Mouse (Mus musculus): ENCODE measurements around the gene Mbtps2. TPM values are rescaled to one million over a fixed set of nuclear protein-coding genes. Genes with fewer than 3 reads are reported as not detected.

The Mbtps2 gene
- polyA plus RNA-seq, 1 experiment from 2014 or later = 27.5 TPM

DNA sequence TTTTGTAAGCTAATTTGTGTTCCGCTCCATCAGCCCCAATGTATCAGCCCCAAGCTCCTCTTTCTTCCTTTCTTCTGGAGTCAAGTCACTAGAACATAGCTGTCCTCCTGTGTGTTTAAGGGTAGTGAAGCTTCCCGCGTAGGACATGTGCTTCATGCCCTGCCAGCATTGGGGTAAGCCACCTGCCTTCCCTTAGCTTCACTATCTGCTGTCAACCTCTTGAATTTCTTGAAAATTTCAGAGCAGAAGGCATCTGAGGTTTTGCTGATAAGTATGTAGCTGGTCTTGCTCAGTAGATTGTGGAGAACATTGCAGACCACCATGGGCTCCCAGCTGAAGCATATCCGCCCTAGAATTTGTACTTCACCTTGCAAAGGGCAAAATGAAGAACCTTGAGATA is 105.4 kb downstream of the Mbtps2 start:
- no peak overlapping the region for H3K27ac ChIP-seq
- no peak overlapping the region for H3K9ac ChIP-seq
- no peak overlapping the region for H3K4me3 ChIP-seq
- no peaks in the 10 kb centered on the region for H3K27me3 ChIP-seq
- H3K36me3 ChIP-seq = no peaks in the 10 kb centered on the region
- peaks cover 11% of the 10 kb centered on the region for H3K4me1 ChIP-seq (replicated peaks)
- no peak overlapping the region for H3K4me2 ChIP-seq
- 71% methylated on average over 4 of the region's 4 CpGs for WGBS
- ATAC-seq (ENCODE audit: low FRiP score) = no peak
- no peaks in the 10 kb centered on the region for H3K9me3 ChIP-seq

DNA sequence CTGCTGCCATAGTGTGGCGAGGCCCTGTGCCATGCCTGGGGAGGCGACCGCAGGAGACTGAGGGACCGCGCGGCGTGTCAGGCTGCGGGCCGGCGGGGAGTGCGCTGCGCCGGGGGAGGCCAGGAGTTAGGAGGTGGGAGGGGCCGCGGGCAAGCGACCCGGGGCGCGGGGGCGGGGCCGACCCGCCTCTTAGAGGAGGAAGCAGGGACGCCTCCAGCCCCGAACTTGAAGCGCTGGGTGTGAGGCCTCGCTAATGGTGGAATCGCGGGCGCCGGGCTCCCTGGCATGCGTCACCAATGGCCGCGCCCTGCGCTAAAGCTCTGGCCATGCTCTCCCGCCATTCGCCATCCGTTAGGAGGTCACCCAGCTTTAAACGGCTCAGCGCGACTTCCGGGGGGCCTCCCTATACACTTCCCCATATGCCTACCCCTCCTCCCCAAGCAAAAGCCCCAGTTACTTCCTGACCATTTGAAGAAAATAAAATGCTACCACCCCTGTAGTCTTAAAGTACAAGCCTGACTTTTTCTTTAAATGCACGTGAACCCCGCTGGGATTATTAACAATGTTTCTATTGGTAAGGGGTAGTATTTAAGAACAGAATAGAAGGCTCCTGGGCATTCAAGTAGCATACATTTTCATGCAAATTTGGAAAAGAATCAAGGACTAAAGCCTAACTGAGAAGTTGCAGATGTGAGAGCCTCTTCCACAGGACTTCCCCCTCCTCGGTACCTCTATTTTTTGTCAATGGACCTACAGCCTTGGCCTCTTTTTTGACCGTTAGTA is 106.4 kb downstream of the Mbtps2 start, which contains the start of gene Sms:
TSS of gene Sms (minus strand) at position 344 of the 783 bp plus-strand sequence.
- peak; percentile 92 for ATAC-seq (ENCODE audit: low FRiP score)
- Histone ChIP-seq H3K4me3 (peak within 1 kb of the TSS; percentile 66), H3K9me3 (no peaks in the 10 kb centered on the region), H3K36me3 (no peaks in the 10 kb centered on the region), H3K27ac (peak within 1 kb of the TSS; percentile 96), H3K4me2 (peak within 1 kb of the TSS; percentile 55), H3K9ac (peak within 1 kb of the TSS; percentile 86), H3K27me3 (no peaks in the 10 kb centered on the region), H3K4me1 (replicated peaks) (peaks cover 11% of the 10 kb centered on the region)
- WGBS = 29% methylated on average over 29 of the region's 45 CpGs

DNA sequence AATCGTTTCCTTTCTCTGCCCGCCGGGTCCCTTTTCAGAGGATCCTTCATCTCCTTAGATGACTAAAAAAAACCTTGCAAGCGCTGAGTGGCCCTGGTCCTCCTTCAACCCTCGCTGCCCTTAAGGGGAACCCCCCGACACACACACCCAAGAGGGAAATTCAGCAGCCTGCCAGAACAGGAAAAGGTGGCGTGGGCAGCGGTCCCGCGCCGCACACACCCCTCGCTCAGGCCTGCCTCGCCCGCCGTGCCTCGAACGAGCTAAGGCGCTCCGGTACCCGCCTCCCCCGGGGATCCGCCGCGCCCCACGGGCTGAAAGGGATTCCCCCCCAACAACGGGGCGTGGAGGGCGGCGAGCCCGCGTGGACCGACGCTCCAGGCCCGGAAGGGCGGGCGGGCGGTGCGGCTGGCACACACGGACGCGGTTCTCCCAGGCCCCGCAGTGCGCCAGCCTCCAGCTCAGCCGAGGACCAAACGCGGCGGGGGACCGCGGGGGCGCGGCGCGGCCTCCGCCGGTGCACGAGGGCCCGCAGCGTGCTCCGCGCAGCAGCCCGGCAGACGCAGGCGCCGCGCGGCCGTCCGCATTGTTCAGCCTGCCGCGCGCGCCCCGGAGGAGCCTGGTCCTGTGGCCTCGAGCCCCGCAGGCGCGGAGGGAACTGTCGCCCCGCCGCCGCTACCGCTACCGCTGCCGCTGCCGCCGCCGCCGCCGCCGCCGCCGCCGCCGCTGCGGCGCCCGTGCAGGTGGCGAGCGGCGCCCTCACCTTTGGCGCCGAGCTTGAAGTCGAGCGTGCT is 107.2 kb downstream of the Mbtps2 start:
- peak overlapping the region; percentile 55 for H3K4me2 ChIP-seq
- no peaks in the 10 kb centered on the region for H3K36me3 ChIP-seq
- peak overlapping the region; percentile 66 for H3K4me3 ChIP-seq
- H3K9me3 ChIP-seq = no peaks in the 10 kb centered on the region
- H3K9ac ChIP-seq = peak overlapping the region; percentile 86
- peaks cover 11% of the 10 kb centered on the region for H3K4me1 ChIP-seq (replicated peaks)
- ATAC-seq (ENCODE audit: low FRiP score) = peak; percentile 78
- 32% methylated on average over 62 of the region's 104 CpGs for WGBS
- no peaks in the 10 kb centered on the region for H3K27me3 ChIP-seq
- H3K27ac ChIP-seq = peak overlapping the region; percentile 96

DNA sequence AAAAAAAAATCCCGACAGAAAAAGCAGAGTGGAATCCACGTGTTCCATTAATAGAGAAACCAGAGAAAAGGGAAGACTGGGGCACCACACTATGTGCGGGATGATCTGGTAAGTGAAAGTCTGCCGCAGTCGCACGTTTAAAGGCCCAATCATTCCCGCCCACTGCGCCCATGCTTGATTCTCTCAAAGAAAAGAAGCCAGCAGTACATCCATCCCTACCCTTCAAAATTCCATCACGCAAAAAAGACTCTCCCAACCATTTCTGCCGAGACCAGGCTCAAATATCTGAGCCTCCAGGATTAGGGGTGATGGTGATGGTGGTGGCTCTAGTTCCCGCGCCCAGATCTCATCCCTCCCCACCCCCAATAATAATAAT is 107.8 kb downstream of the Mbtps2 start:
- Histone ChIP-seq H3K4me1 (replicated peaks) (peaks cover 11% of the 10 kb centered on the region), H3K27me3 (no peaks in the 10 kb centered on the region), H3K4me3 (peak overlapping the region; percentile 66), H3K9ac (peak overlapping the region; percentile 86), H3K4me2 (peak overlapping the region; percentile 55), H3K27ac (peak overlapping the region; percentile 96), H3K9me3 (no peaks in the 10 kb centered on the region), H3K36me3 (no peaks in the 10 kb centered on the region)
- 0 out of 2 replicates have a peak, but pooled peaks have one; percentile 0 for ATAC-seq (ENCODE audit: low FRiP score)
- 16% methylated on average over 11 of the region's 12 CpGs for WGBS

DNA sequence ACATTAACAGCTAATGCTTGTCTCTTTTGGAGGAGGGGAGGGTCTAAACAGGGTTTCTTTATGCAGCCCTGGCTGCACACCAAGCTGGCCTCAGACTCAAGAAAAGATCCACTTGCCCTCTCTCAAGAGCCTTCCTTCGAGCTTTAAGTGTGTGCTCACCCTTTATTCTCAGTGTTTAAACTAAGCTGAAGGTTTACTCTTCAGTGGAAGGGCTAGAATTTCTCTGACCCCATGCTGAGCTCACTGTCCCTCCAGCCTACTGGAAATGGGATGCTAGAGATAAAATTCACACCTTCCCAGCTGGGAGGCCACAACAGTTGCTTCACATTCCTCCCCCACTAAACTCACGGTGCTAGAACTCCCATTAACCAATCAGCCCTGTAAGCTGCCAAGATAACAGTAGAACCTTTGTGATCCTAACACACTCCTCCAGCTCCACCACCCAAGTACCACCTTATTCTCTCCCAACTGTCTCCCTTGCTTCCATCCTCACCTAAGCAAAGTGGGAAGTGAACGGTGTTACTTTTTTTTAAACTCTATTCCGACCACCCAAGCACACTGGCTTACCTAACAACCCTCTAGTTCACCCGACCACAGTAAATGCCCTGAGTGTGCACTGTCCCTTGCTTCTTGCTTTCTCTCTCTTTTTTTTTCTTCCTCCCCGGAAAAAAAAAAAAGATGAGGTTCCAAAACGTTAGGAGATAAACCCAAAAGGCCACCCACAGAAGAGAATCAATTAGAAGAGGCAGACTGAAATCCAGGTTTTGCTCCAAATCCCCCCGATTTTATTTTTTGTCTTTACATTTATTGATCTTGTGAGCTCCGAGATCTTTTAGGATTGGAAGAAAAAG is 108.4 kb downstream of the Mbtps2 start:
- Histone ChIP-seq H3K4me1 (replicated peaks) (peaks cover 11% of the 10 kb centered on the region), H3K36me3 (no peaks in the 10 kb centered on the region), H3K4me2 (peak overlapping the region; percentile 55), H3K27me3 (no peaks in the 10 kb centered on the region), H3K4me3 (peak overlapping the region; percentile 66), H3K27ac (peak overlapping the region; percentile 96; the same call in 1 of the 2 replicates), H3K9me3 (no peaks in the 10 kb centered on the region), H3K9ac (peak overlapping the region; percentile 86)
- whole genome bisulfite sequencing = 15% methylated on average over 9 of the region's 9 CpGs
- ATAC-seq (ENCODE audit: low FRiP score) = no peak

DNA sequence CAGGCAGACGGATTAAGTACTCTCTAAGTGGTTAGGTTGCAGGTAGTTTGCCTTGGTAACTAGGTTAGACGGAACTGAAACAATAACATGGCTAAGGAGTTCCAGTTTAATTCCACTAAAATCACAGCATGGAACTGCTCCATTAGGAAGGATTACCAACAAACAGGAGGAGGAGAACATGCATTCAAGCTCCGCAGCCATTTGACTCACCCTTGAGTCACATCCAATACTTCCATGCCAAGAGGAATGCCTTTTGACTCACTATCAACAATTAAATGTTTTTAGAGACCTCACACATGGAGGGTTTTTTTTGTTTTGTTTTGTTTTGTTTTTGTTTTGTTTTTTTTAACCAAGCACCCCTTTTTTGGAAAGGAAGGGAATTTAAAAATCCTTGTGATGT is 109.7 kb downstream of the Mbtps2 start:
- no peak overlapping the region for H3K27ac ChIP-seq
- H3K4me2 ChIP-seq = no peak overlapping the region
- H3K9ac ChIP-seq = no peak overlapping the region
- H3K4me3 ChIP-seq = no peak overlapping the region
- 74% methylated on average over 3 of the region's 3 CpGs for WGBS
- peaks cover 11% of the 10 kb centered on the region for H3K4me1 ChIP-seq (replicated peaks)
- H3K36me3 ChIP-seq = no peaks in the 10 kb centered on the region
- no peaks in the 10 kb centered on the region for H3K9me3 ChIP-seq
- H3K27me3 ChIP-seq = no peaks in the 10 kb centered on the region
- no peak for ATAC-seq (ENCODE audit: low FRiP score)

DNA sequence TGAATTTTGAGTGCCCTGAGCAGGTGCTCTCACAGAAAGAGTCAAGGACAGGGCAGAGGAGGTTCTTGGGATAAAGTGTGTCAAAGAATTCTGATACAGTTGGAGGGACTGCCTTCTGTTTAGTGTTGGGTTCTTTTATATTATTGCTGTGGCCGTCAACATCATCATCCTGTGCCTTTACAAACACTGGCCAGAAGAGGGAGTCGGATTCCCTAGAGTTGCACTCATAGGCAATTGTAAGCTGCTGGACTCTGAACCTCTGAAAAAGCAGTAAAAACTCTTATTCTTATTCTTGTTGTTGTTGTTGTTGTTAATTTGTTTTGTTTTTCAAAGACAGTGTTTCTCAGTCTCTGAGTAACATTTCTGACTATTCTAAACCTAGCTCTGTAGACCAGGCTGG is 111.8 kb downstream of the Mbtps2 start:
- peaks cover 11% of the 10 kb centered on the region for H3K4me1 ChIP-seq (replicated peaks)
- H3K4me3 ChIP-seq = no peak overlapping the region
- ATAC-seq (ENCODE audit: low FRiP score) = no peak

More for the DNA sequence above, 111.8 kb downstream of the Mbtps2 start:
- H3K4me2 ChIP-seq = no peak overlapping the region
- no peak overlapping the region for H3K9ac ChIP-seq
- H3K27me3 ChIP-seq = no peaks in the 10 kb centered on the region
- no peak overlapping the region for H3K27ac ChIP-seq
- H3K36me3 ChIP-seq = no peaks in the 10 kb centered on the region
- WGBS = 48% methylated on average over 2 of the region's 2 CpGs
- no peaks in the 10 kb centered on the region for H3K9me3 ChIP-seq

Other genes starting within 250 kb of the Mbtps2 start
- 0.27 and 0.36 TPM in 2 replicates for gene Phex, start 183.4 kb downstream of the Mbtps2 start, polyA plus RNA-seq (2015; fragmentation: Nextera tagmentation; extraction: Ambion mirVana)
- 150 and 154 TPM in 2 replicates for gene Sms, start 106.4 kb downstream of the Mbtps2 start, polyA plus RNA-seq (2015; fragmentation: Nextera tagmentation; extraction: Ambion mirVana)
- gene Yy2, start 29.7 kb downstream of the Mbtps2 start, polyA plus RNA-seq (2015; fragmentation: Nextera tagmentation; extraction: Ambion mirVana) = 2.7 and 4.0 TPM in 2 replicates
- 0.64 and 1.5 TPM in 2 replicates for gene Smpx, start 100.2 kb upstream of the Mbtps2 start, polyA plus RNA-seq (2015; fragmentation: Nextera tagmentation; extraction: Ambion mirVana)
- 2.1 and 2.6 TPM in 2 replicates for gene Klhl34, start 219.7 kb upstream of the Mbtps2 start, polyA plus RNA-seq (2015; fragmentation: Nextera tagmentation; extraction: Ambion mirVana)